Mouse (Mus musculus) cerebellum, adult 2 months (tissue): ENCODE measurements around the gene Slc16a13.

Experiments used
- CTCF ChIP-seq: fragments of 200-500 bp; IDR thresholded peaks from 2 replicates; pipeline ENCODE4 v1.5.1; 2011; ENCODE audit warnings: low read depth, mild to moderate bottlenecking, control low read depth, low read length, moderate library complexity, borderline replicate concordance; ENCODE audit not compliant: insufficient read depth
- POLR2A ChIP-seq: fragments of 200-500 bp; IDR thresholded peaks from 2 replicates; pipeline ENCODE4 v1.6.1; 2011; ENCODE audit warnings: low read length, control low read depth, borderline replicate concordance; ENCODE audit not compliant: insufficient read depth

- no peak for TF ChIP-seq CTCF
- no peak for TF ChIP-seq POLR2A
Observed at GRCm38 (mm10) chr11:70168136-70168535, 52.7 kb downstream of the Slc16a13 start.
